Mouse (Mus musculus) erythroblast, embryonic 14.5 days (primary cell): ENCODE data around the gene Sun2.

Experiments used
- GATA1 ChIP-seq: IDR thresholded peaks from 2 replicates; pipeline ENCODE4 v1.6.1; 2012; ENCODE audit warnings: low read length, inconsistent platforms, mixed read lengths
- TAL1 ChIP-seq: IDR thresholded peaks from 3 replicates; pipeline ENCODE4 v1.6.1; 2012; ENCODE audit warnings: low read length, inconsistent platforms, mixed read lengths

- TF ChIP-seq TAL1 (no peak), GATA1 (no peak)
These were observed 18.6 kb upstream of the Sun2 start for GRCm38 (mm10) chr15:79760956-79761355.
